Mouse (Mus musculus) liver, embryonic 16.5 days (tissue): ENCODE data around the gene Gp9. TPM values are rescaled to one million over a fixed set of nuclear protein-coding genes. Genes with fewer than 3 reads are reported as not detected.

ENCODE experiments used
- polyA plus RNA-seq: library from polyadenylated mRNA; unstranded; fragments of >200 nt; fragmentation: Nextera tagmentation; extraction: Ambion mirVana; gene quantifications from 2 replicates; pipeline ENCODE4 v1.2.1, GENCODE M21; 2015

Gp9 gene
- polyA plus RNA-seq, 1 experiment from 2014 or later: 26.2 TPM

Other genes starting within 250 kb of the Gp9 start
- gene Arhgap25, start 244.8 kb upstream of the Gp9 start, polyA plus RNA-seq: 4.7 and 5.1 TPM in 2 replicates
- 5.8 and 7.0 TPM in 2 replicates for gene Prokr1, start 187.3 kb upstream of the Gp9 start, polyA plus RNA-seq
- gene Aplf, start 105.9 kb upstream of the Gp9 start, polyA plus RNA-seq: 13.9 and 15.4 TPM in 2 replicates
- gene Efcc1, start 47.2 kb upstream of the Gp9 start, polyA plus RNA-seq: 0.18 and 0.23 TPM in 2 replicates
- gene Rab43, start 34.1 kb downstream of the Gp9 start, polyA plus RNA-seq: 32.4 and 34.8 TPM in 2 replicates
- gene Gm45140, start 57.7 kb downstream of the Gp9 start, polyA plus RNA-seq: 4.5 and 4.6 TPM in 2 replicates
- gene Isy1, start 60.7 kb downstream of the Gp9 start, polyA plus RNA-seq: 17.5 and 24.2 TPM in 2 replicates
- 486 and 530 TPM in 2 replicates for gene Cnbp, start 73.0 kb downstream of the Gp9 start, polyA plus RNA-seq
- gene Copg1, start 109.7 kb downstream of the Gp9 start, polyA plus RNA-seq: 58.1 and 59.3 TPM in 2 replicates
- gene Hmces, start 135.9 kb downstream of the Gp9 start, polyA plus RNA-seq: 14.9 and 17.5 TPM in 2 replicates
- gene H1fx, start 203.6 kb downstream of the Gp9 start, polyA plus RNA-seq: 0.55 and 0.79 TPM in 2 replicates